ENCODE assay signal across 10 mouse cellular contexts in genomic region chr2:71654817-71655503, GRCm38 (mm10).
DNase-seq lines count a peak whose midpoint lies in the region; ATAC-seq lines count a peak whose summit lies in the region.
"Had no signal": no experiment of that assay in that cellular context is flagged by ENCODE, and none has a peak within 500 bp of the region (broad histone marks: within the 10 kb centered on the region; RNA-seq: fewer than 3 reads in every experiment).

No protein-coding gene starts in this region.

- 35% methylated on average over 8 of the region's 8 CpGs for WGBS in heart, embryonic 13.5 days
- 4% methylated on average over 8 of the region's 8 CpGs for WGBS in hindbrain, embryonic 12.5 days
- whole genome bisulfite sequencing in liver, embryonic 16.5 days (ENCODE audit: insufficient replicate concordance) = 31% methylated on average over 8 of the region's 8 CpGs

- H3K36me3 ChIP-seq in heart, embryonic 13.5 days = no peaks in the 10 kb centered on the region
- H3K36me3 ChIP-seq in hindbrain, embryonic 12.5 days = no peaks in the 10 kb centered on the region
- no peaks in the 10 kb centered on the region for H3K36me3 ChIP-seq in liver, embryonic 16.5 days (ENCODE audit: control insufficient read depth, insufficient read depth)
- H3K36me3 ChIP-seq: stomach, embryonic 15.5 days had no signal

- H3K27ac ChIP-seq in heart, embryonic 13.5 days (replicated peaks) = no peak overlapping the region
- H3K27ac ChIP-seq in hindbrain, embryonic 12.5 days = no peak overlapping the region
- no peak overlapping the region for H3K27ac ChIP-seq in liver, embryonic 16.5 days (ENCODE audit: low read length)
- H3K27ac ChIP-seq: stomach, embryonic 15.5 days had no signal

- intact Hi-C loops in heart, postnatal 25 days (cut with DNase I) = no loop called here

- no peak overlapping the region for H3K4me3 ChIP-seq in heart, embryonic 13.5 days
- no peak overlapping the region for H3K4me3 ChIP-seq in hindbrain, embryonic 12.5 days
- H3K4me3 ChIP-seq in liver, embryonic 16.5 days (ENCODE audit: low read depth, low read length) = no peak overlapping the region

- DNase-seq in heart, postnatal 25 days (ENCODE audit: low spot score) = no peak
- peak; percentile 53 for DNase-seq in ES-CJ7 (ENCODE audit: low read depth, low spot score)
- no peak for DNase-seq in B cell, adult 2 months
- no peak for DNase-seq in cerebellum, postnatal 25 days
- no peak for DNase-seq in spleen, adult 18-20 months
- DNase-seq: lung, postnatal 14 days had no signal

- peak overlapping the region; percentile 73; the same call in 1 of the 2 replicates for H3K4me2 ChIP-seq in heart, embryonic 13.5 days
- 0 out of 2 replicates have a peak overlapping the region, but pooled peaks have one; percentile 61 for H3K4me2 ChIP-seq in hindbrain, embryonic 12.5 days (replicated peaks)
- peak overlapping the region; percentile 68 for H3K4me2 ChIP-seq in liver, embryonic 16.5 days (ENCODE audit: low read depth, low read length)

- no peaks in the 10 kb centered on the region for H3K27me3 ChIP-seq in heart, embryonic 13.5 days (replicated peaks)
- H3K27me3 ChIP-seq in hindbrain, embryonic 12.5 days = no peaks in the 10 kb centered on the region
- no peaks in the 10 kb centered on the region for H3K27me3 ChIP-seq in liver, embryonic 16.5 days (ENCODE audit: control insufficient read depth, insufficient read depth, low read depth, low read length)
- H3K27me3 ChIP-seq: stomach, embryonic 15.5 days had no signal

- H3K9ac ChIP-seq in heart, embryonic 13.5 days = peak overlapping the region; percentile 73; the same call in 1 of the 2 replicates
- no peak overlapping the region for H3K9ac ChIP-seq in hindbrain, embryonic 12.5 days
- no peak overlapping the region for H3K9ac ChIP-seq in liver, embryonic 16.5 days (ENCODE audit: low read depth, low read length)
- H3K9ac ChIP-seq: stomach, embryonic 15.5 days had no signal

- peaks cover 26% of the 10 kb centered on the region for H3K4me1 ChIP-seq in heart, embryonic 13.5 days
- peaks cover 28% of the 10 kb centered on the region for H3K4me1 ChIP-seq in hindbrain, embryonic 12.5 days
- peaks cover 11% of the 10 kb centered on the region for H3K4me1 ChIP-seq in liver, embryonic 16.5 days (ENCODE audit: control insufficient read depth, low read depth, low read length)

- H3K9me3 ChIP-seq in heart, embryonic 13.5 days = no peaks in the 10 kb centered on the region
- no peaks in the 10 kb centered on the region for H3K9me3 ChIP-seq in hindbrain, embryonic 12.5 days (replicated peaks)
- H3K9me3 ChIP-seq in liver, embryonic 16.5 days (replicated peaks; ENCODE audit: control insufficient read depth, low read length) = no peaks in the 10 kb centered on the region
- H3K9me3 ChIP-seq: stomach, embryonic 15.5 days had no signal

- no peak; the same call in 1 of the 2 replicates for ATAC-seq in heart, embryonic 13.5 days (ENCODE audit: extremely low read depth, insufficient number of reproducible peaks, low FRiP score, low TSS enrichment)
- peak; percentile 26; the same call in 1 of the 2 replicates for ATAC-seq in hindbrain, embryonic 12.5 days (ENCODE audit: low FRiP score)
- ATAC-seq in liver, embryonic 16.5 days (ENCODE audit: low read depth) = no peak; the same call in 1 of the 2 replicates
